Mouse (Mus musculus) testis, postnatal 14 days (tissue): ENCODE results near the gene Mif4gd.
A peak's percentile ranks its signal among the peaks of the same experiment; 100 is the strongest.

Experiments used
- DNase-seq: peaks from one replicate; pipeline ENCODE4 v3.0.0; 2021; ENCODE audit warnings: low spot score

The Mif4gd gene

GRCm38 (mm10) chr11:115632247-115632646, 19.5 kb upstream of the Mif4gd start:
- DNase-seq = no peak

GRCm38 (mm10) chr11:115631505-115631890, 18.7 kb upstream of the Mif4gd start:
- DNase-seq = no peak

- DNase-seq = no peak
Observed at GRCm38 (mm10) chr11:115630532-115631504, 18.0 kb upstream of the Mif4gd start.

- no peak for DNase-seq
Observed at GRCm38 (mm10) chr11:115629734-115630531, 17.2 kb upstream of the Mif4gd start.

GRCm38 (mm10) chr11:115628465-115629101, 15.8 kb upstream of the Mif4gd start:
- no peak for DNase-seq

- peak; percentile 100 for DNase-seq
Observed at GRCm38 (mm10) chr11:115627705-115628464, 15.1 kb upstream of the Mif4gd start, which contains the start of gene Slc25a19. Gene Slc25a19 (minus strand): TSS chr11:115628295.

GRCm38 (mm10) chr11:115626824-115627616, 14.3 kb upstream of the Mif4gd start:
- no peak for DNase-seq

- DNase-seq = no peak
Observed at GRCm38 (mm10) chr11:115625877-115626276, 13.1 kb upstream of the Mif4gd start.

GRCm38 (mm10) chr11:115623487-115624070, 10.8 kb upstream of the Mif4gd start:
- no peak for DNase-seq

GRCm38 (mm10) chr11:115619949-115620348, 7.2 kb upstream of the Mif4gd start:
- no peak for DNase-seq

- no peak for DNase-seq
Observed at GRCm38 (mm10) chr11:115618732-115619516, 6.2 kb upstream of the Mif4gd start.

GRCm38 (mm10) chr11:115618001-115618400, 5.2 kb upstream of the Mif4gd start:
- no peak for DNase-seq

- DNase-seq = no peak
Observed at GRCm38 (mm10) chr11:115616893-115617292, 4.1 kb upstream of the Mif4gd start.

GRCm38 (mm10) chr11:115616371-115616770, 3.6 kb upstream of the Mif4gd start:
- DNase-seq = no peak

- DNase-seq = no peak
Observed at GRCm38 (mm10) chr11:115615875-115616274, 3.1 kb upstream of the Mif4gd start.

GRCm38 (mm10) chr11:115615108-115615825, 2.5 kb upstream of the Mif4gd start:
- DNase-seq = no peak

GRCm38 (mm10) chr11:115614346-115615107, 1.8 kb upstream of the Mif4gd start:
- no peak for DNase-seq
